ENCODE assay signal across 15 mouse cellular contexts in the genomic region with DNA sequence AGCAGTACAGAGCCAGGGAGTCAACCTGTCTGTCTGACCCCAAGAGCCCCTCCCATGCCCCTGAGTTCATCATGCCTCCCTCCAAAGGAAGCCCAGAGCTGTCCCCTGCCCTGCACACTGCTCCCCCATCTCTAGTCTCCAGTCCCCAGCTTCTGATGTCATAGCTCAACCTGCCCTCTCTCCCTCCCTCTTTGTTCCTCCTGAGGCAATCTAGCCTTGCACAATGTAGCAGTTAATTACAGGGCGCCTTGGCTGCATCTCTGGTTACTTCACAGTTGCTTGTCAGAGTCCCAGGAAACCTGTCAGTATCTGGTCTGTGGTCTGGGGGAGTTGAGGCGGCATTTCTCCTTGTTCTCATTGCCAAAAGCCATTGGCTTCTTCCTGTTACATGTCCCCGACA. TPM values are rescaled to one million over a fixed set of nuclear protein-coding genes. Genes with fewer than 3 reads are reported as not detected.
A peak's percentile ranks its signal among the peaks of the same experiment; 100 is the strongest.
DNase-seq lines count a peak whose midpoint lies in the region; ATAC-seq and TF ChIP-seq lines count a peak whose summit lies in the region.
"Had no signal": no experiment of that assay in that cellular context is flagged by ENCODE, and none has a peak within 500 bp of the region (broad histone marks: within the 10 kb centered on the region; RNA-seq: fewer than 3 reads in every experiment).

No protein-coding gene starts in this region.

- H3K4me1 ChIP-seq in embryonic facial prominence, embryonic 11.5 days (ENCODE audit: control insufficient read depth, insufficient read depth, low read length): no peaks in the 10 kb centered on the region
- peaks cover 3% of the 10 kb centered on the region for H3K4me1 ChIP-seq in embryonic facial prominence, embryonic 10.5 days
- H3K4me1 ChIP-seq: heart, embryonic 12.5 days; neural tube, embryonic 15.5 days had no signal

- DNase-seq in embryonic facial prominence, embryonic 11.5 days (ENCODE audit: low spot score): peak; percentile 25
- DNase-seq in embryonic facial prominence, embryonic 10.5 days (ENCODE audit: low spot score): no peak
- peak; percentile 85 for DNase-seq in 416B (ENCODE audit: low read depth)
- peak; percentile 17 for DNase-seq in brain, embryonic 14.5 days (ENCODE audit: low read depth)
- peak; percentile 48 for DNase-seq in lung, postnatal 10 days
- no peak for DNase-seq in cerebellum, postnatal 25 days
- no peak for DNase-seq in frontal cortex, postnatal 36 days (ENCODE audit: low spot score in 2 of 2)
- no peak for DNase-seq in heart, postnatal 36 days
- DNase-seq: B cell, adult 2 months; thymus, postnatal 14 days had no signal

- TF ChIP-seq CTCF in brain, embryonic 14.5 days (IDR thresholded peaks at IDR 0.05; ENCODE audit: borderline replicate concordance, extremely low read depth, insufficient read depth, insufficient read length): no peak

- no peaks in the 10 kb centered on the region for H3K27me3 ChIP-seq in embryonic facial prominence, embryonic 11.5 days (ENCODE audit: control insufficient read depth, insufficient read depth, low read length)
- H3K27me3 ChIP-seq in embryonic facial prominence, embryonic 10.5 days (replicated peaks; ENCODE audit: low read depth, poor library complexity, severe bottlenecking): no peaks in the 10 kb centered on the region
- H3K27me3 ChIP-seq: heart, embryonic 12.5 days; midbrain, embryonic 12.5 days; neural tube, embryonic 15.5 days had no signal

- 71% methylated on average over 3 of the region's 3 CpGs for WGBS in embryonic facial prominence, embryonic 11.5 days
- 69% methylated on average over 3 of the region's 3 CpGs for WGBS in embryonic facial prominence, embryonic 10.5 days

- no peaks in the 10 kb centered on the region for H3K9me3 ChIP-seq in embryonic facial prominence, embryonic 11.5 days (replicated peaks; ENCODE audit: control insufficient read depth, low read length)
- peaks cover 10% of the 10 kb centered on the region; the same call in 1 of the 2 replicates for H3K9me3 ChIP-seq in embryonic facial prominence, embryonic 10.5 days
- H3K9me3 ChIP-seq: neural tube, embryonic 15.5 days had no signal

- no peak for ATAC-seq in embryonic facial prominence, embryonic 11.5 days (replicated peaks; ENCODE audit: insufficient number of reproducible peaks, low FRiP score, low TSS enrichment, low read depth)
- ATAC-seq: hindbrain, postnatal 0 days had no signal

- no peak for TF ChIP-seq POLR2A in brain, embryonic 14.5 days (IDR thresholded peaks at IDR 0.05; ENCODE audit: borderline replicate concordance, extremely low read depth, insufficient read depth, insufficient read length, poor library complexity, severe bottlenecking)

- H3K9ac ChIP-seq in embryonic facial prominence, embryonic 11.5 days (replicated peaks; ENCODE audit: low read length): no peak overlapping the region
- H3K9ac ChIP-seq: heart, embryonic 12.5 days; midbrain, embryonic 12.5 days; neural tube, embryonic 15.5 days had no signal

- intact Hi-C loops in heart, postnatal 36 days (cut with DNase I): no loop called here

- H3K27ac ChIP-seq in embryonic facial prominence, embryonic 11.5 days (replicated peaks; ENCODE audit: low read depth, low read length): no peak overlapping the region
- H3K27ac ChIP-seq in embryonic facial prominence, embryonic 10.5 days (replicated peaks): no peak overlapping the region
- H3K27ac ChIP-seq: hindbrain, postnatal 0 days; midbrain, embryonic 12.5 days; neural tube, embryonic 15.5 days had no signal

- no peaks in the 10 kb centered on the region for H3K36me3 ChIP-seq in embryonic facial prominence, embryonic 11.5 days (replicated peaks; ENCODE audit: control insufficient read depth, insufficient read depth, low read depth, low read length)
- H3K36me3 ChIP-seq in embryonic facial prominence, embryonic 10.5 days (replicated peaks): no peaks in the 10 kb centered on the region
- H3K36me3 ChIP-seq: heart, embryonic 12.5 days; midbrain, embryonic 12.5 days; neural tube, embryonic 15.5 days had no signal

- no peak overlapping the region for H3K4me3 ChIP-seq in embryonic facial prominence, embryonic 11.5 days (ENCODE audit: low read depth, low read length)
- H3K4me3 ChIP-seq in embryonic facial prominence, embryonic 10.5 days: no peak overlapping the region
- H3K4me3 ChIP-seq: heart, embryonic 12.5 days; midbrain, embryonic 12.5 days; neural tube, embryonic 15.5 days had no signal

- no peak overlapping the region for H3K4me2 ChIP-seq in embryonic facial prominence, embryonic 11.5 days (ENCODE audit: low read depth, low read length)
- H3K4me2 ChIP-seq: heart, embryonic 12.5 days; liver, embryonic 11.5 days; midbrain, embryonic 12.5 days; neural tube, embryonic 15.5 days had no signal

RNA-seq across cellular contexts. Expression of a gene that starts 2.2 kb away (rescaled TPM):
- polyA plus RNA-seq in embryonic facial prominence, embryonic 11.5 days (2014; fragmentation: Nextera tagmentation; extraction: Ambion mirVana): not detected in 2 replicates
- 0.09 TPM in 1 of 2 replicates, not detected in the other for polyA plus RNA-seq in embryonic facial prominence, embryonic 10.5 days (2016; fragmentation: Nextera tagmentation; extraction: Ambion mirVana)
- polyA plus RNA-seq in brain, embryonic 14.5 days (2012; rRNA removed): 0.23 TPM in 1 of 2 replicates, not detected in the other
- not detected for total RNA-seq in heart, postnatal 36 days (2021)
- polyA plus RNA-seq: liver, embryonic 11.5 days; midbrain, embryonic 12.5 days had no signal

RNA-seq across cellular contexts. Expression of a gene that starts 55.1 kb away (rescaled TPM):
- polyA plus RNA-seq in embryonic facial prominence, embryonic 11.5 days (2014; fragmentation: Nextera tagmentation; extraction: Ambion mirVana): 5.9 and 6.8 TPM in 2 replicates
- polyA plus RNA-seq in embryonic facial prominence, embryonic 10.5 days (2016; fragmentation: Nextera tagmentation; extraction: Ambion mirVana): 9.1 and 12.1 TPM in 2 replicates
- polyA plus RNA-seq in brain, embryonic 14.5 days (2012; rRNA removed): 46.1 and 47.5 TPM in 2 replicates
- total RNA-seq in heart, postnatal 36 days (2021): 10 to 100 TPM; 15.9 to 17.3 TPM

RNA-seq across cellular contexts. Expression of a gene that starts 59.1 kb away (rescaled TPM):
- 0.13 and 0.46 TPM in 2 replicates for polyA plus RNA-seq in embryonic facial prominence, embryonic 11.5 days (2014; fragmentation: Nextera tagmentation; extraction: Ambion mirVana)
- 0.10 and 0.17 TPM in 2 replicates for polyA plus RNA-seq in embryonic facial prominence, embryonic 10.5 days (2016; fragmentation: Nextera tagmentation; extraction: Ambion mirVana)
- polyA plus RNA-seq in brain, embryonic 14.5 days (2012; rRNA removed): 0.69 and 0.98 TPM in 2 replicates
- not detected for total RNA-seq in heart, postnatal 36 days (2021)

Comparison
In these comparisons a context has a peak if more than half of its experiments do, and no peak if none do; other contexts are left out.
1. DNase-seq: peak in embryonic facial prominence, embryonic 11.5 days (single experiment), 416B (single experiment), brain, embryonic 14.5 days (single experiment) and lung, postnatal 10 days (single experiment); none in embryonic facial prominence, embryonic 10.5 days (single experiment), cerebellum, postnatal 25 days (0 of 2), frontal cortex, postnatal 36 days (0 of 2) and heart, postnatal 36 days (0 of 2).